Mouse (Mus musculus) spleen, postnatal 36 days (tissue): ENCODE data around the gene Gprc5d.

Experiments used
- DNase-seq, 2 experiments: peaks; one replicate each; pipeline ENCODE4 v3.0.0; 2022; ENCODE audit warnings: low spot score in 2 of 2, mixed read lengths in 1 of 2

The Gprc5d gene

DNA sequence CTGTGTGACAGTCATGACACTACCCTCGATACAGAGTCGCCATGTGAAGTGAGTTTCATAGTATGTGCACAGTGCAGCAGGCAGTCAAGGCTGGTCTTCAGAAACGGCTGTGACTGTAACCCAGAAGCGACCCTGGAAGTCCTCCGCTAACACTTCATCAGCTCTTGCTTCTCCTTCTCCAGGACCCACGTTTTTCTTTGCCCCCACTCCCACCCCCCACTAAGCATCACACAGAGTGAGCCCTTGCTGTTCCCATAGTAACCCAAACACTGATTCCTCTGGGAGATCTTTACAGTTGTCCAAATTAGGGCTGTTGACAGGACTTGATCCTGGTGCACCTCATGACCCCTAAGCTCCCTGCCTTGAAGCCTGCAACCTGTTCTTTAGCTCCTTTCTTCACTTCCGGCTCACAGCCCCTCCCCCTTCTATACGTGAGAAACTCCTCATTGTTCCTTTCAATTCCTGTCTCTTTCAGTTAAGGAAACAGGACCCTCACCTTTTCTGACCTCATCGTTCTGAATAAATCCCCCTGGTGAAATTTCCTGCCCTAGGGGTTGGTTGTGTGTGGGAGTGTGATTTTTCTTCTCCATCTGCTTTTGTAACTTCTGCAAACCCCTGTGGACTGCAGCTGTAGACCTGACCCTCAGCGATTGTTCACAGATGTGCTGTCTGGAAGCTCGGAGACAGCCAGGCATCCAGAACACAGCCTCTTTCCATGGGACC lies 18.5 kb upstream of the Gprc5d start:
- DNase-seq, result no peak

DNA sequence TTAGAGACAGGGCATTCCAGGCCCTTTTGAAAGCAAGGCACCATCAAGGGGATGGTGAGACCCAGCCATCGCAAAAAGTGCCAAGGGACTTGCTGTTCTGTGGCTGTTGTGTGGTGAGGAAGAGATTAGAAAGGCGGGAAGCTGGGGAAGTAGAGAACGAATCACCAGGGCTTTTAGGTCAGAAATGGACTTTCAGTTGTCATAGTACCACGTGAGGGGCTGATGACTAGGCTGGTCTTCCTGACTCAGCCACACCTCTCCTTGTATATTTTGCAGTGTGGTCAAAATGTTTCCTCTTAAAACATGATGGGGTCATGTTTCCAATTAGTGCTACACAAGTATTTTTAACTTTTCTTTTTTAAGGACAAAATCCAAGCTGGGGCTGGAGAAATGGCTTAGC lies 17.7 kb upstream of the Gprc5d start:
- DNase-seq, result no peak

DNA sequence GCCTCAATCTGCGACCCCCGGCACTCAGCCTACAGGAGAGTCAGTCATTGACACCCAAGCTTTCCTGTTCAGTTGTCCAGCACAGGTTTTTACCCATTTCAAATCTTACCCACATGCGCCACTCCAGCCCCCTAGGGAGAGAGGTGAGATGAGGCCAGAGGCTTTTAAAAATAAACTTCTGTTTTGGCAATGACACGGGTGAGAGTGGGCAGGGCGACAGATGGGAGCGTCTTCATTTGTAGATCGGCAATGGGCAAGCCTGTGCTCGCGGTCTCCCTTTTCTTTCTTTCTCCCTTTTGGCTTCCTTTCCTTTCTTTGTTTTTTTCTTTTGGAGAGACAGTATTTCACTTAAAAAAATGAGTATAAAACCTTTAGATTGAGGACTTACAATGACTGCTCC lies 15.4 kb upstream of the Gprc5d start:
- no peak for DNase-seq

DNA sequence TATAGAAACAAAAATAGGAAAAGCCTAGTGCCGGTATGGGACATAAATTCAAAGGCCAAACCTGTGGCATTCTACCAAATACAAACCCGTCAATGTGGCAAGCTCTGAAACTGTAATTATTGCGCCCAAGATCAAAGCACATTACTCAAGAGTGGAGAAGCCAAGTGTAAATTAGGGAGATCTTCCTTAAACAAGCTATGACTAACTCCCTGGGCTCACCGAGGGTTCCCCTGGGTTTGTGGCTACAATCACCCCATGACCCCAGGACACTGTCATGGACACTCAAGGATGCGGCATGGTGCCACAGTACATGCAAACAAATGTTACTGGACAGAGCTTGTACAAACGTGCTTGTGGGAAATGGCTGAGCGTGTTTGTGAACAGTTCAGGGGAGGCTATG lies 15.0 kb upstream of the Gprc5d start:
- no peak for DNase-seq

DNA sequence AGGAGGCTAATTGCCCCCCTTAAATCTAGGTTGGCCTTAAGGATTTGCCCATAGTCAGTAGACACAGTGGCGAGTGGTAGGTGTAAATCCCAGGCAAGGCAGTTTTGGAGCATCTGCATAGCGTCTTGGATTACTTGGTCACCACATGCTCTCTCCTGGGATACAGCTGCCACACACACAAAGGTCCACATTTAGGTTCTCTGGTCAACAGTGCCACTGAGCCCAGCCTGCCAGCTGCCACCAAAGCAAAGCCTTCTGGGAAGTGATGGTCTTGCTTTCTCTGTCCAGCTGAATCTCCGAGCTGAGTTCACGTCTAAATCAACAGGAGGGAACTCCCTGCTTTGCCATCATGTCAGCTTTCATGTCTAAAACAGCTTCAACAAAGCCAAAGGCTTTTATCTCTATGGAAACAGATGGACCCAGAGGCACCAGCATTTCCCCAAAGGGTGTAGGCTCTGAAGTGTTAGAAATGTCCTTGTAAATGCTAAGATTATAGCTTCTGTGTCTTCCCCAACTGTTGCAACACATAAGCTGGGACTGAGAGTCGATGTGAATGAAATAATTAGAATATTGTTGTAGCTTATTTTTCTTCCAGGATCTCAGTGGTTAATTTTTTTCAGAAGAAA lies 6.8 kb upstream of the Gprc5d start:
- no peak for DNase-seq

DNA sequence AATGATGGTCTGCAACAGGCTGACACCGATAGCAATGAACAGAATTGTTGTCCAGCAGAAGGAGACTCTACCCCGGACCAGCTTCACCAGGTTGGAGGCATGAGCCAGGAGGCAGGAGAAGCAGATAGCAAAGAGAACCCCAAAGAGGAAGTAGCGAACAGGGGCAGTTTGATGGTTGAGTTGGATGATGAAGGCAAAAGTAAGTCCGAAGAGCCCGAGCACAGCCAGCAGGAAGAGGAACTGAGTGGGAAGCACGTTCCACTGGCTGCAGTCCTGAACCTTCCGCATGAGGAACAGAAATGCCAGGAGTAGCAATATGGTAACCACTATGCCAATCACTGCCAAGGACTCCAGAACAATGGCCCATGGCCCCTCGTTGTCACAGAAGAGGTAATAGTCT lies 1.6 kb downstream of the Gprc5d start:
- DNase-seq, result no peak

DNA sequence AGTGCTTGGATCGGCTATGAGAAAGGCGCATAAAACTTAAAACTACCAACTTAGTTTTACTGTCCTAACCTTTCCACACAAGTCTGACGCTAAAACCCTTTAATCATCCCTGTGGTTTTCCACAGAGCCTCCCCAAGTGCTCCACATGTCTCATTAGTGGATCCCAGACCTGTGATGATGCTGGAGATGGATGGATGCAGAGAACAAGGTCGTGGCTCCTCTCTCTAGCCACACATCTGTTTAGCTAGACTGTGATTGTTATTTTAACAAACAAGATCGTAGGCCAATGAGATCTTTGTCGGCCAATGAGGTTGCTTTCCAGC lies 5.0 kb downstream of the Gprc5d start:
- DNase-seq, result no peak

DNA sequence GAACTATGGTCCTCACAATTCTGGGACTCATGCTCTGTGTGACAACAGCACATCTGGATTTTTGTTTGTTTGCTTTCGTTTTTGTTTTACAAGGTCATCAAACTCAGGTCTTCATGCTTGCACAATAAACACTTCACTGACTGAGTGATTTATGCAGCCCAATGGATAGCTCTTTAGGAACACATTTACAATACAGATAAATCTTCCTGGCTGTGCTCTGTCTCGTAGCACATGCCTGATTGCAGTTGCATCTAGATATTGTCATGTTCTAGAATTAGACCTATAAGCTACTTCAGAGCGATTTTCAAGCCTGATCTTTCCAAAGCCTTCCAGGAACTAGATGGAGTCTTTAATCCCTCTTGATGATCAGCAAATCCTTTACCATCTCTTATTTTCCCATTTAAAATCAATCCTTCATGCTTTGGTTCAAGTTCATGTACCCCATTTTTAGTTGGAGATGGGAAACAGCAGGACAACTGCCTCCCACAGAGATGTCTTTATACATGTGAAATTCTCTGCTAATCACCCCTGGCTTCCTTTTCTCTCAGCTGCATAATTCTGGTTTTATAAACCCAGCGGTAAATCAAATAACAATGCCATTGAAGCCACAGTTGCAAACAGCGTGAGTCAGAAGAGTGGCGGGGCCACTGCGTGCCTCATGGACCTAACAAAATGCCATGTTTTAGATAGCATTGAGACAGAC lies 5.5 kb downstream of the Gprc5d start:
- DNase-seq, result no peak

DNA sequence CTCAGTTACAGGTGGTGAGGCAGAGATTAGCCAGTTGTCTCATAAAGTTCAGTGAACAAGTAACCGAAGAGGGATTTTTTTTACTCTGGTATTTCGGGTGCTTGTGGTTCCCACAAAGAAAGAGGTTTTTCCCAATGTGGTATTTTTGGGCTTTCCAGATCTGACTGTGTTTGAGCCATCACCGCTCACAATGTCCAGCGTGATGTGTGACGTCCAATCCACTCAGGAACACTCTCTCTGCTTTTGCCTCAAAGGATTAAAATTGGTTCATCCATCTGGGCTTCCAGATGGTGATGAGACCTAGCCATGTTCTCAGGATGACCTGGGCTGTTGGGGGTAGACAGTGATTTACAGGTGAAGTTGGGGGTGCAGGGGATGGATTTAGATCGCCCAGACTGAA lies 11.1 kb downstream of the Gprc5d start:
- no peak for DNase-seq

DNA sequence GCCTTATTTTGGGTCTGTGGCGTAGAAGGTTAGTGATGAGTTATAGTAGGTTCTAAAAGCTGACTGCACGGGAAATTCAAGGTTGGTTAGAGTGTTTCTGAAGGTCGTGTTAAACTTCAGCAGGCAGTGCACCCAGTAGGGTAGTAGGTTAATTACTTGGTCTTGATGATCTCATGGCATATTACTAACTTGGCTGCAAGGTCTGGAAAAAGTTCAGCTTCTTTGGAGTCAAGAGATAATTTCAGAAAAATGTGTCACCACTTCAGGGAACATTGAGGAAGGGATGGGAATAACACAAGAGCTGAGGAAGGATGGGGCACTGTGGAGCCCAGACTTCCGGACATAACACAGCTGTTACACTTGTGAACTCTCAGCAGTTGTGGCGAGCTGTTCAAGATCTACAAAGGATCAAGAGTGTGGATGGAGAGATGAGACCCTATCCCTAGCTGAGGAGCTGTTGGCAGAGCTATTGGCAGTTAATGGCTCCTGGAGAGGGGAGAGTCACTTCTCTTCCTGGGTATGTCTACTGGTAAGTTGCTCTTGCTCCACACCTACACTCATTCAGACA lies 15.3 kb downstream of the Gprc5d start:
- DNase-seq, result no peak

DNA sequence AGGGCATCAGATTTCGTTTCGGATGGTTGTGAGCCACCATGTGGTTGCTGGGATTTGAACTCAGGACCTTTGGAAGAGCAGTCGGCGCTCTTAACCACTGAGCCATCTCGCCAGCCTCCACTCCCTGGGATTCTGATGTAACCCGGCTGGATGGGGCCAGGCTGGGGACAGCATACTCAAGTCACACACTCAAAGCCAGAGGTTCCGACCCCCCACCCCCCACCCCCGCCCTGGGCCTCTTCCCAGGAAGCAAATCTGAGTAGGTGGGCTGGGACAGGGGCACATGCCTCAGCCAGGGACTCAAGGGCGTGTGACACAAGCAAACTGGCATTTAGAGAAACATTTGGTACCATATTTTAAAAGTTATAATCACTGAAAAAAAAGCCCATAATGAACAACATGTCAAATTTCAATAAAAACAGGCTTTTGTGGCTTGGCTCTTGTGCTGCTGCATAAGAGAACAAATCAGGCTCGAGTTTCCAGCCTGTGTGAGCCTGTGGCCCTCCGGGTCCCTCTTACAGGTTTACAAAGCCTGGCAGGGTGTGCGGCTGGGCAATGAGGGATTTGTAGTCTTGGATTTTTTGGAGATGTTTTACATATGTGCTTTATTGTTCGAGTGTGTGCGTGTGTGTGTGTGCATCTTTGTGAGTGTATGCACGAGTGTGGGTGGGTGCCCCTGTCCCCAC lies 17.2 kb downstream of the Gprc5d start:
- no peak for DNase-seq

DNA sequence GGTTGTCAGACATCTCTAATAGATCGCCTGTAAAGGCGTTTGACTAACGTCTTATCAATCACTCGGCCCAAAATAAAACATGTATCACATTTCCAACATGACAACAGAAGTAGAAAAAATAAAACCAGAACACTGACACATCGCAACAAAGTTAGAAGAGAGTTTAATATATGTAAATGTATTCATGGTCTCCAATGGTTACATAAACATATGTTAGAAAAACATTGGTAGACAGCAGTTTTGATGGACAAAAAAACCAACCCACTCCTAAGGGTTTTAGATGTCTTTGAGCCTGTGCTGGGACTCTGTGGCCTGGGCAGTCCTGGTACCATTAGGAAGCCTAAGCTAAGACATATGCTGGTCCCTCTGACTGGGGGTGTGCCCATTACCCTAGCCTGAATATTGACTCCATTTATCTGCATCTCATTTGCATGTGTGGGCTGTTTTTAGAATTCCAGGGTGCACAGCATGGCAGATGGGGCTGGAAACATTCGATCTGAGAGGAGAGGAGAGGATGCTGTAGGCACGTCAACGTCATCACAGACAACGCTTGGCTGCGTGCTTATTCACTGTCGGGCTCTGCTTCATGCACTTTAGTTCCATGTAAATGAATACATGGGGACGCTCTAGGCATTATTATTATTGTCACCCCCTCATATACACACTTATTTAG lies 25.1 kb downstream of the Gprc5d start:
- no peak for DNase-seq

DNA sequence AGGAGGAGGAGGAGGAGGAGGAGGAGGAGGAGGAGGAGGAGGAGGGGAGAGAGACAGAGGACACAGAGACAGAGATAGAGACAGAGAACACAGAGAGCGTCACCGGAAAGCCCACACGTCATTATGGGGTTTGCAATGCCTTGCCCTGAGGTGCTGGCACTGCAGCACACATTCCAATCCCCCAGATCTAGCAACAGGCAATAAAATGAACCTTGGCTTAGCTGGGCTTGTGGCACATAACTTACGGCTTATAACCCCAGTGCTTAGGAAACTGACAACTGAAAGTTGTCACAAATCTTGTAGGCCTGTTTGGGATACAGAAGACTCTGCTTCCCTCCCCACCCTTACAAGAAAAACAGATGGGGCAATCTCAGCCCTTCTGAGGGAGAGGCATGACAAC lies 27.4 kb downstream of the Gprc5d start:
- no peak for DNase-seq

DNA sequence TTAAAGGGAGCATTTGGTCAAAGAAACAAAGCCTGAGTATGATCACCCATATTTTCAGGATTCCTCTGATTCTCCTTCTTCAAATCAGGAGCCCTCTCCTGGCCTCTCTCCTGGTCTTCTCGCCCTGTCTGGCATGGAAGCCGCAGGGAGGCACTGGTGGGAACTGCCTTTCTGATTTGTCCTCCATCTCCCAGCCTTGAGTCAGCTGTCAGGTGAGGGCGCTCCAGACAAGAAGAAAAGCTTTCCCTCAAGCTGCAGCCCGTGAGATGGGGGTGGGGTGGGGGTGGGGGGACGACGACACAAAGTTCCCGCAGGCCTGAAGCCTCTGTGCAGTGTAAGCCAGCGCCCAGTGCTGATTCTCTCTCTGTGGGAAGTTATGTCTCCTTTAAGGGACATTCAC lies 28.3 kb downstream of the Gprc5d start:
- DNase-seq, result no peak

DNA sequence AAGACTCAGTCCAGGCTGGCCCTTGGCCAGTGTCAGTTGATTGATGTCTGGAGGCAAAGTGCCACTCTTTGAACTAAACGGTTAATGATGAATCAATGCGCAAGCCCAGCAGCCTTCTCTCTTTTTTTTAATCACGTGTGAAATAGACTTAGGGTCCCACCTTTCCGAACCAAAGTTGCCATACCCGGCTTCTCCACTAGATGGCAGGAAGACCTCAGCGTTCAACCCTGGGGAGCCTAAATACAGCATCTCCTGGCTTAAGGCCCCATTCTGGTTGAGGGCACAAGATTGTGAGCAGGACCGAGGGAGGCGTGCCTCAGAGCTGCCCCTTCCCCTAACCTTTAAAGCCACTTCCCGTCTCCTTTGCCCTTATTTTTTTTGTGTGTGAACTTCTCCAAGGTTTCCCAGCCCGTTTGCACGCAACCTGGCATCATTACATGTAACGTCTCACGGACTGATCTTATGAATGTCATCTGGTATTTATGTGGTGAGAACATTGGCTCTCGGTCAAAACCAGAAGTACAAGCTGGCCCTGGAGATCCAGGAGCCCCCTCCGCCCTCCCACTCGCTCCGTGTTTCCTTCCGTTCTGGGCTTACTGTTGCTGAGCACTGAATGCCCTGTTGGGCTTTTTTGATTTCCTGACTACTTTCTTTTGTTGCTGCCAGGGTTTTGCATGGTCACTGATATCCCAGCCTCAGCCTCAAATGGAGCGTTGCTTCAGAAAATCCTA lies 30.2 kb downstream of the Gprc5d start:
- peak; percentile 28 to 40 for DNase-seq

DNA sequence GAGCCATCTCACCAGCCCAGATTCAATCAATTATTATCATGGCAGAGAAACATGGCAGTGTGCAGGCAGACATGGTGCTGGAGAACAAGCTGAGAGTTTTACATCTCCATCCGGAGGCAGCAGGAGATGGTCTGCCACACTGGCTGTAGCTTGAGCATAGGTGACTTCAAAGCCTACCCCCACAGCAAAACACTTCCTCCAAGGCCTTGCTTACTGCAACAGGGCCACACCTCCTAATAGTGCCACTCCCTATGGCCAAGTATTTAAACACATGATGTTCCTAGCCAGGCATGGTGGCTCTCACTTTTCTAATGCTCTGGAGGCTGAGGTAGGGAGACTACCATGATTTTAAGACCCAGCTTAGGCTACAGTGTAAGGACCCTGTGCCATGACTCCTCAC lies 32.4 kb downstream of the Gprc5d start:
- no peak for DNase-seq

DNA sequence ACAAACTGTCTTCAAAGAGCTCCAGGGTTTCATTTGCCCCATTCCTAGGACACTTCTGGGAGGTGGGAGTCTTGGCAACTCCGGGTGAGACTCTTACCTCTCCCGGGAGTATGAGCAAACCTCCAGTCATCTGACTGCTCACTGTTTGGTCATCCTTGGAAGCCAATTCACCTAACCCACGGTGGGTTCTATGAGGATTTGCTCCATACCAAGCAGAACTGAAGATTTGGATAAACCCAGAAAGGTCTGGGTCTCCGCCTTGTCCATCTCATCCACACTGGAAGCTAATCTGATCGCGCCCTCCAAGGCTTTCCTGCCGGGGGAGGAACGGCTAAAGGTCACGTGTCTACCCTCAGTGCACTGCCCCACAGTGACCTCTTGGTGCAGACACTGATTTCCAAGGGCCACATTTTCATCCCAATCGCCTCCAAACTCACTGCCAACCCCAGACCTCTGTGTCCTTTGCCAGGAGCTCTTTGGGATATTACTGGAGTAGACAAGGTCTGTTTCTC lies 34.0 kb downstream of the Gprc5d start:
- no peak for DNase-seq

DNA sequence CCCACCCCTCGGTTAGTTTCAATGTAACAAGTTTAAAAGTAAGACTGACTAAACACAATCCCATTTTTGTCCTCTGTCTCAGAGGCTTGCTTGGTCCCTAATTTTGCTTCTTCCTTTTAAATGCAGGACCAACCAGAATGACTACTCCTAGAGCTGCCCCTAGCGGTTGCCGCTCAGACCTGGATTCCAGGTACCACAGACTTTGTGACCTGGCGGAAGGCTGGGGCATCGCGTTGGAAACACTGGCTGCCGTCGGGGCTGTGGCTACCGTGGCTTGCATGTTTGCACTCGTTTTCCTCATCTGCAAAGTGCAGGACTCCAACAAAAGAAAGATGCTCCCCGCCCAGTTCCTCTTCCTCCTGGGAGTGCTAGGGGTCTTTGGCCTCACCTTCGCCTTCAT lies 39.7 kb downstream of the Gprc5d start:
- no peak for DNase-seq

DNA sequence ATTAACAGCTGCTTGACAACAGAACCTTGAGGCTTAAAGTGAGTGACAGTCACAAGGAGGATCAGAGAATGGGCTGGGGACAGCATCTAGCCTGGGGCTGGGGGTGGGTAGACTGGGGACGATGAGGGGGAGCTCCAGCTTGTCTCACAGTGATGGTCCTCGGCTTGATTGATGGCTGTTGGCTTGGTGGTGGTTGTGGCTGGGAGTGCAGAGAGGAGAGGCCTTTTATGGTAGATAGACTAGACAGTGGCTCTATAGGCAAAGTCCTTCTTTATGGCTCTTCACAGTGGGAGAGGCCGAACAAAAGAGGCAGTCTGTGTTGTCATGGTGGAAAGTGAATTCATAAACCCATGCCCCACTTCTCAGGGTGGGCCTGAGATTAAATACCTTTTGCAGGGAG lies 41.9 kb downstream of the Gprc5d start:
- no peak for DNase-seq

DNA sequence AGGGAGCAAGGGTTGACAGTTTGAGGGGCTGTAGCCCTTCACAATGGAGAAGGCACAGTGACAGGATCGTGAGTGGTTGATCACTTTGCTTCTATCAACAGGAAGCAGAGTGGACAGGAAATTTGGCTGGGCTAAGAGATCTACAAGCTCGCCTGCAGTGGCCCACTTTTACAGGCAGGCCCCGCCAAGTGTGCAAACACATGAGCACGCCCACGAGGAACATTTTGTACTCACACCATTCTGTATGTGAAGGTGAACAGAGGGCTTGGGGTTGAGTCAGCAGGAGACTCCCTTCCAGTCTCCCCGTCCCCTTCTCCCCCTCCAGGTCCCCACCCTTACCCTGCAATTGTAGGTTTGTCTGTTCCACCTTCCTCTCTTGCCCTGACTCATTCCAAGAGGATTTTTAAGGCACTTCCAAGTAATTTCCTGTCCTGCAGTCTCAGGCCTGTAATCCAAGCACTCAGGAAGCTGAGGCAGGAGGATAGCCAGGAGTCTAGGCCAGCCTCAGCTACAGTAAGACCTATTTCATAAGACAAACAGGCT lies 43.6 kb downstream of the Gprc5d start:
- DNase-seq, result no peak

DNA sequence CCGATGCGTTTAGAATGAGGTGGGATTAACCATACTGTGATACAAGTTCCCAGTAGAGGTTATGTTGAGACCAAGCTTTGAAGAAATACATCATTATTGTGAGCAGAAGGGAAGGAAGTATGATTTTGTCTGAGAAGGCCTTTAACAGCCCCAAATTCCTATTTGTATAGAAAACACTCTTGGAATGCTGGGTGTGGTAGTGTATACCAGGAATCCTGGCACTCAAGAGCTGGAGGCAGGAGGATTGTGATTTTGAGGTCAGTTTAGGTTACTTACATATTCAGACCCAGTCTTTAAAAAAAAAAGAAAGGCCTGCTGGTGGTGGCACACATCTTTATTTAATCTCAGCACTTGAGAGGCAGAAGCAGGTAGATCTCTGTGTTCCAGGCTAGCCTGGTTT lies 47.7 kb downstream of the Gprc5d start:
- DNase-seq, result no peak
